Mouse (Mus musculus) heart, postnatal 0 days (tissue): ENCODE results near the gene Ccdc121.

Source experiments
- CTCF ChIP-seq: IDR thresholded peaks from 2 replicates; pipeline ENCODE4 v1.5.1; 2016; ENCODE audit warnings: antibody characterized with exemption, control low read depth, low read depth
- EP300 ChIP-seq: IDR thresholded peaks from 2 replicates; pipeline ENCODE4 v1.6.1; 2016; ENCODE audit warnings: antibody characterized with exemption, low read depth

- no peak for TF ChIP-seq EP300
- no peak for TF ChIP-seq CTCF
These were observed 51.0 kb downstream of the Ccdc121 start for GRCm38 (mm10) chr1:181460283-181460682.
